Mouse (Mus musculus): ENCODE measurements around the gene Gm9112. TPM values are rescaled to one million over a fixed set of nuclear protein-coding genes. Genes with fewer than 3 reads are reported as not detected.
A peak's percentile ranks its signal among the peaks of the same experiment; 100 is the strongest.
"Not testable (repeated sequence)": the region's sequence is repeated elsewhere in the genome, so short reads cannot be mapped to it uniquely, and the experiment has no call there.

Gene Gm9112
- not detected in 2 replicates for polyA plus RNA-seq (2015; fragmentation: Nextera tagmentation; extraction: Ambion mirVana)

DNA sequence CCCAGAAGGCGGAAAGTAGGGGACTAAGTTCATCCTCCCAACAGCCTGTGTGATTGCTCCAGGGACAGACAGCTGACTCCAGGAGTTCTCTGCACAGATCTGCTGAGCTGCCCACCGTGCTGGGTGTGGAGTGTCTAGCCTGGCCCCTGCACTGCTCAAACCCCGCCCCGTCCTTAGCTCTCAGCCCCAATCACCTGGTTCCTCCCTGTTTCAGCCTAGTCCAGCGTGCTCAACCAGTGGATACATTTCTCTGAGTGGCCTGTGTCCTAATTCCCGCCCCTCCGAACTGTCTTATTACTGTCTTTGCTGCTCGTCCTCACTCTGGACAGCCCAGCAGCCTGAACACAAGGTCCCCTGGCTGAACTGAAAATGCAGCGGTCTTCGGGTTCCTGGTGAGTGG is at the start of gene Gm9112, which contains the start of gene Dmrtc1b:
Gene Gm9112, minus strand, starts transcription at position 101 of the 400 bp plus-strand sequence.
Gene Dmrtc1b, plus strand, starts transcription at position 331 of the 400 bp plus-strand sequence.
- not testable (repeated sequence) for H3K36me3 ChIP-seq (ENCODE audit: control insufficient read depth, insufficient read depth); H3K27ac ChIP-seq (ENCODE audit: low read depth, low read length); ATAC-seq; H3K27me3 ChIP-seq (replicated peaks; ENCODE audit: control insufficient read depth, insufficient read depth, low read length); H3K4me1 ChIP-seq (replicated peaks; ENCODE audit: control insufficient read depth, insufficient read depth, low read length); H3K9me3 ChIP-seq (ENCODE audit: control insufficient read depth); H3K9ac ChIP-seq (ENCODE audit: low read depth, low read length); H3K4me3 ChIP-seq (ENCODE audit: low read depth, low read length); H3K4me2 ChIP-seq (replicated peaks; ENCODE audit: low read depth)
- WGBS: 85% methylated on average over 5 of the region's 10 CpGs

DNA sequence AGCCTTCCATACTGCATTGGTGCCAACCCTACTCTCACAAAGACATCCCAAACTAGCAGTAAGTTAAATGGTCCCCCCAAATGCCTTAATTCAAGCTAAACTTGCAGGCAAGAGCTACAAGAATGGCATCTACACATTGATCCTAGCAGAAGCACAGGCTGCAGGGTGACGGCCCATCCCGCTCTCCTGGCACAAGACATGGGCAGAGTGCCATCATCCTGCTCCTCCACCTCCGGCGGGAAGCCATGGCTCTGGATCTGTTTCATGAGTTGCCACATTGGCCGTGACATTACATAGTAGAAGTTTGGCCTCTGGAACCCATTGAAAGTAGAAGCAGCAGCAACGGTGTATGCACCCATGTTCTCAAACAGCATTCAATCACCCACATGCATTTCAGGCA is 16.8 kb upstream of the Gm9112 start:
- H3K9me3 ChIP-seq (ENCODE audit: control insufficient read depth); H3K27me3 ChIP-seq (replicated peaks; ENCODE audit: control insufficient read depth, insufficient read depth, low read length); H3K4me1 ChIP-seq (replicated peaks; ENCODE audit: control insufficient read depth, insufficient read depth, low read length); H3K36me3 ChIP-seq (ENCODE audit: control insufficient read depth, insufficient read depth); H3K27ac ChIP-seq (ENCODE audit: low read depth, low read length); H3K4me3 ChIP-seq (ENCODE audit: low read depth, low read length); H3K4me2 ChIP-seq (replicated peaks; ENCODE audit: low read depth); ATAC-seq; H3K9ac ChIP-seq (ENCODE audit: low read depth, low read length): not testable (repeated sequence)
- WGBS: 98% methylated on average over 6 of the region's 6 CpGs

DNA sequence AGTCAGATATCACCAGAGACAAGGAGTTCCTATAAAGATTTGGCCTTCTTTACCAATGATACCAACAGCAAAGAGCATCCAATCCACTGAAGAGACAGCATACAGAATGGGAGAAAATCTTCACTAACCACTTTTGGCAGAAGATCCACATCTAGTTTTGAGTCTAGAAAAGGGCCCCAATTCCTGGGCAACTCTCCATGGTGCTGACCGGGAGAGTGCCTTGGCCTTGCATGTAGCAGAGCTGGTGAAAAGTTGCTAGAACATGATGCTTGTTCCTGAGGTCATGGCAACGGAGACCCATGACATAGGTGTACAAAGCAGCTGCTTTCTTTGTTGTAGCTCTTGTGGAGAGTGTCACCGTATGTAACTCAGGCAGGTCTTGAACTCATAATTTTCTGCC is 6.8 kb downstream of the Gm9112 start:
- H3K4me1 ChIP-seq (replicated peaks; ENCODE audit: control insufficient read depth, insufficient read depth, low read length); H3K27me3 ChIP-seq (replicated peaks; ENCODE audit: control insufficient read depth, insufficient read depth, low read length); H3K9me3 ChIP-seq (ENCODE audit: control insufficient read depth); ATAC-seq; H3K27ac ChIP-seq (ENCODE audit: low read depth, low read length); H3K4me3 ChIP-seq (ENCODE audit: low read depth, low read length); H3K9ac ChIP-seq (ENCODE audit: low read depth, low read length); H3K36me3 ChIP-seq (ENCODE audit: control insufficient read depth, insufficient read depth); H3K4me2 ChIP-seq (replicated peaks; ENCODE audit: low read depth): not testable (repeated sequence)
- whole genome bisulfite sequencing: 68% methylated on average over 3 of the region's 3 CpGs

DNA sequence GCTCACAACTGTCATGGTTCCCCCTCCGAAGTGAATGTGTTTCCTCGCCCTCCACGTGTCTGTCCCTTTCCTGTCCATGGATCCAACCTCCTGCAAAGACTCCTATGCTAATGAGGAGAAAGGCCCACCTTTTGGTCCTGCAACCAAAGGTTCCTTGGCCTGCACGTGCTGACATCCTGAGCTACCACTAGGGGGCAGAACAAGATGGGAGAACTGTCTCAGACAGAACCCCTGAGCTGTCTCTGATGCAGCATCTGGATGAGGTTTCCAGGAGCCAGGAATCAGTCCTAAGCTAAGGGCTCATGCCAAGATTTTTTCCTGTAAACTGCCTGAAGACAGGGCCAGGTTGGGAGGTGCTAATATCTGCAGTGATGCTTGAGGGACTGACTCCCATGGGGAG is 18.2 kb downstream of the Gm9112 start:
- H3K36me3 ChIP-seq (ENCODE audit: control insufficient read depth, insufficient read depth); H3K4me3 ChIP-seq (ENCODE audit: low read depth, low read length); H3K27me3 ChIP-seq (replicated peaks; ENCODE audit: control insufficient read depth, insufficient read depth, low read length); H3K27ac ChIP-seq (ENCODE audit: low read depth, low read length); H3K4me2 ChIP-seq (replicated peaks; ENCODE audit: low read depth); H3K9ac ChIP-seq (ENCODE audit: low read depth, low read length); ATAC-seq; H3K9me3 ChIP-seq (ENCODE audit: control insufficient read depth); H3K4me1 ChIP-seq (replicated peaks; ENCODE audit: control insufficient read depth, insufficient read depth, low read length): not testable (repeated sequence)
- peak; percentile 62 for TF ChIP-seq CTCF (IDR thresholded peaks at IDR 0.05; ENCODE audit: low read depth)
- 24% methylated on average over 4 of the region's 4 CpGs for WGBS

DNA sequence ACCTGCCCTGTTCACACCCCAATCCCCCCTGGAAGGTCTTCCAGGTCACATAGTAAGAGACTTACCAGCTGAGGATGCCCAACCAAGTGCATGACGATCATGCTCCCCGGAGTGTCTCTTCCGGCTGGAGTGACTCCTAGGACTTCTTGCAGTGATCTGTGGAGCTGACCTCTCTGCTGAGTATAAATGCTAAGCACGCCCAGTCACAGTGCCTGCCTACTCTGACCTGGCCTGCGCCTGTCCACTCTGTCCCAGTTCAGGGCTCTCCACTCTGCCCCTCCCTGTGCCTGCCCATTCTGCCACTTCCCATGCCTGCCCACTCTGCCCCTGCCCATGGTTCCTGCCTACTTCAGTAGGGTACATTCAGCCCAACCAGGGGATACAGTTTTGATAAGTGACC is 20.6 kb downstream of the Gm9112 start, which contains the start of gene Gm3880:
Gene Gm3880, minus strand, starts transcription at position 101 of the 400 bp plus-strand sequence.
- not testable (repeated sequence) for H3K4me3 ChIP-seq (ENCODE audit: low read depth, low read length); H3K4me1 ChIP-seq (replicated peaks; ENCODE audit: control insufficient read depth, insufficient read depth, low read length); ATAC-seq; H3K27me3 ChIP-seq (replicated peaks; ENCODE audit: control insufficient read depth, insufficient read depth, low read length); H3K9ac ChIP-seq (ENCODE audit: low read depth, low read length); H3K27ac ChIP-seq (ENCODE audit: low read depth, low read length); H3K9me3 ChIP-seq (ENCODE audit: control insufficient read depth); H3K36me3 ChIP-seq (ENCODE audit: control insufficient read depth, insufficient read depth); H3K4me2 ChIP-seq (replicated peaks; ENCODE audit: low read depth)
- WGBS: 98% methylated on average over 5 of the region's 5 CpGs

DNA sequence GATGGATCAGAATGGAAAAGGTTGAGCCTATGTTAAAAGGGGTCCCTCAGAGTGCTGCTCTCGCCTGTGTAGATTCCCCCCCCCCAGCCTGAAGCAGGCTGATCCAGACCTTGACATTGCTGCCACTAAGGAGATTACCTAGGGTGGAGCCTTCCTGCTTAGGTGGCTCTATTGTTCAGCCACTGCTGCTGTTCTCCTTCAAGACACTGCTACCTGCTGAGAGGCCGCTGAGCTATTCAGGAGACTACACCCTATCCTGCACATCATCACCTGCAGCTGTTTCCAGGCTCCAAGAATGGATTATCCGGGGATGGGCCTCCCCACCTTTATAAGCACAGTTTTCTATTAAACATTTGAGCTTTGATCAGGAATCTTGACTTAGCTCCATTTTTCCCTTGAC is 22.7 kb downstream of the Gm9112 start:
- ATAC-seq; H3K4me1 ChIP-seq (replicated peaks; ENCODE audit: control insufficient read depth, insufficient read depth, low read length); H3K27me3 ChIP-seq (replicated peaks; ENCODE audit: control insufficient read depth, insufficient read depth, low read length); H3K36me3 ChIP-seq (ENCODE audit: control insufficient read depth, insufficient read depth); H3K4me2 ChIP-seq (replicated peaks; ENCODE audit: low read depth); H3K9me3 ChIP-seq (ENCODE audit: control insufficient read depth); H3K9ac ChIP-seq (ENCODE audit: low read depth, low read length); H3K27ac ChIP-seq (ENCODE audit: low read depth, low read length); H3K4me3 ChIP-seq (ENCODE audit: low read depth, low read length): not testable (repeated sequence)
- 55% methylated on average over 3 of the region's 3 CpGs for WGBS

DNA sequence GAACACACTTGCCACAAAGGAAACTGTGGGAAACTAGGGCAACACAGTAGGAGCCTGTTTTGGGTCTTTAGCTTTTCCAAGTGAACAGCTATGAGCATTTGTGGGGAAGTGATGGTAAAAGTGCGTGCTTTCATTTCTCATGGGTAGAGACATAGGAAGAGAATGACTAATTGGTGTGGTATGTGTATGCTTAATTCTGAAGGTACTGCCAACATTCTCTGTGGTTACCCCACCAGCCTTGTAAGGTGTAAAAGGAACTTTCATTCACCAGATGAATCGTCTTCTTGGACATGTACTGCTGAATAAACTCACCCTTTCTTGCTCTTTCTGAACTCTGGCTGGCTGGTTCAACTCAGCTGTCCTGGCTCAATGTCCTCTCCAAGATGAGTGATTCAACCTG is 40.8 kb downstream of the Gm9112 start:
- no peak overlapping the region for H3K27ac ChIP-seq (ENCODE audit: low read depth, low read length)
- no peak overlapping the region for H3K4me2 ChIP-seq (replicated peaks; ENCODE audit: low read depth)
- 84% methylated on average over 2 of the region's 2 CpGs for WGBS
- H3K36me3 ChIP-seq (ENCODE audit: control insufficient read depth, insufficient read depth): no peaks in the 10 kb centered on the region
- H3K4me3 ChIP-seq (ENCODE audit: low read depth, low read length): no peak overlapping the region
- TF ChIP-seq CTCF (IDR thresholded peaks at IDR 0.05; ENCODE audit: low read depth): no peak
- H3K9ac ChIP-seq (ENCODE audit: low read depth, low read length): no peak overlapping the region
- H3K4me1 ChIP-seq (replicated peaks; ENCODE audit: control insufficient read depth, insufficient read depth, low read length): no peaks in the 10 kb centered on the region
- no peaks in the 10 kb centered on the region for H3K9me3 ChIP-seq (ENCODE audit: control insufficient read depth)
- no peak for ATAC-seq
- no peaks in the 10 kb centered on the region for H3K27me3 ChIP-seq (replicated peaks; ENCODE audit: control insufficient read depth, insufficient read depth, low read length)
